Mouse (Mus musculus) urinary bladder, postnatal 36 days (tissue): ENCODE measurements around the gene Raver1.

Source experiments
- DNase-seq, 2 experiments: peaks; one replicate each; pipeline ENCODE4 v3.0.0; 2022; ENCODE audit warnings: low spot score in 2 of 2, mixed read lengths in 1 of 2

Gene Raver1

DNA sequence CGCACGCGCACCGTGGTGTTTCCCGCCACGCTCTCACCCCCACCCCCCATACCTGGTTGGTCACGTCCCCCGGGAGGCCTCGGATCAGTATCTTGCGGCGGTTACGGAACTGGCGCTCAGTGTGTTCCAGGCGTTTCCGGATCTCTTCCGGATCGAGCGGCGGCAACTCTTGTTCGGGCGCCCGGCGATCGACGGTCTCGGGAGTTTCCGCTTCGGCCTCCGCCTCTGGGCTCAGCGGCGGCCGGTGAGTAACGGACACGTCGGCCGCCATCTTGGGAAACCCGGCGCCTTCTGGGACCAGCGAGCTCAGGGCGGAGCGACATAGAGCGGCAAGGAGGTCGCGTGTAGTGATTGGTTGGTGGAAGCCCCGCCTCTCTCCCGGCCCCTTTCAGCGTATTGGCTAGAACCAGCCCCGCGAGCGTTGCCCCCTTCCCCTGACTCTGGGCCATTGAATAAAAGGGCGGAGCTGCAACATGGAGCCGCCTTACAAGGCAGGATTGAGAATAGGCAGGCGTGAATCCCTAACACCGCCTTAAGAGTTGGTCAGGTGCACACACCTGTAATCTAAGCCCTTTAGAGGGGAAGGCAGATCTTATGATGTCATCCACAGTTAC is at the start of gene Raver1, which contains the start of gene Gm38431:
Gene Raver1, minus strand, starts transcription at position 302 of the 614 bp plus-strand sequence.
Gene Gm38431, minus strand, starts transcription at position 291 of the 614 bp plus-strand sequence.
- peak; percentile 94 to 98 for DNase-seq

DNA sequence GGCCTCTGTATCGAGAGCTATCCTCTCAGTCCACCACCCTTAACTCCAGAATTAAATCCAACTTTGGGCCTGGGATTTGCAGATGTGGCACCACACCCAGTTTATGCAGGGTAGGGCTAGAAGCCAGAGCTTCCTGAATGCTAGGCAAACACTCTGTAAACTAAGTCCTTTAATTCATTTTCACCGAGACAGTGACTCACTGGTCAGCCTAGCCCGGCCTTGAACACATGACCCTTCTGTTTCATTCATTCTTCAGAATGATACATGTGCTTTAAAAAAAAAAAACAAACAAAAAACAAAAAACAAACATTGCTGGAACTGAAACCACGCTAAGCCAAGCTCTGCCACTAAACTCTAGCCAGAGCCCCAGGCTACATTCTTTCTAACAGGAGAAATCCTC is 46.6 kb upstream of the Raver1 start:
- DNase-seq, result no peak

DNA sequence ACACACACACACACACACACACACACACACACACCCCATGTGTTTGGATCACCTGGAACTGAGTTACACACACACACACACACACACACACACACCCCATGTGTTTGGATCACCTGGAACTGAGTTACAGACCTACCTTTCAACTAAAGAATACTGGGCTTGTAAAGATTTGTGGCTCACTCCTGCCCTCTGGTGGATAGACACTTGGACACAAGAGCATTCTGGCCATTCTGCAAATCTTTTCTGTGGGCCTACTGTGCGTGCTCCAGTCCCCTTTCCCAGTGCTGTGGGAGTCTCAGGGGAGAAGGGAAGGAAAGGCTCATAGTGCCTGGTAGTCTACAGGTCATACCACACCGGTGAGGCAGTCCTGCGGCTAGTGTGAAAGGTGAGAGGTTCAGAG is 45.4 kb upstream of the Raver1 start:
- peak; percentile 32 to 38 for DNase-seq

DNA sequence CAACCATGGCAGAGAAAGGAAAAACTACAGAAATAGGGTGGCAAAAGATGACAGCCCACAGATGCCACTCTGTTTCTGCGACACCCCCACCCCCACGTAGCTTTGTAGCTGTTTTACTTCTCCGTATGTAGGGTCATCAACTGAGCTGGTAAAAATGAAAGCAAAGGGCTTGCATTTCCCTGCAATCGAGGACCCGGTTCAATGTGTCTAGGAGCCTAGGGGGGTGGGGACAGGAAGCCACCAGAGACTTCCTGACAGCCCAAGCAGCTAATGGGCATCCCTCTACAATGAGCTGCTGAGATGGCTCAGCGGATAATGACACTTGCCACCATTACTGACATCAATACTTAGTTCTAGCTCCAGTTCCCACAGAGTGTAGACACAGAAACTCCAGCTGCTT is 44.6 kb upstream of the Raver1 start:
- DNase-seq, result no peak

GRCm38 (mm10) chr9:21135941-21136381 is 44.2 kb upstream of the Raver1 start:
- DNase-seq, result no peak

- no peak for DNase-seq
Measured at GRCm38 (mm10) chr9:21135329-21135890, 43.6 kb upstream of the Raver1 start.

DNA sequence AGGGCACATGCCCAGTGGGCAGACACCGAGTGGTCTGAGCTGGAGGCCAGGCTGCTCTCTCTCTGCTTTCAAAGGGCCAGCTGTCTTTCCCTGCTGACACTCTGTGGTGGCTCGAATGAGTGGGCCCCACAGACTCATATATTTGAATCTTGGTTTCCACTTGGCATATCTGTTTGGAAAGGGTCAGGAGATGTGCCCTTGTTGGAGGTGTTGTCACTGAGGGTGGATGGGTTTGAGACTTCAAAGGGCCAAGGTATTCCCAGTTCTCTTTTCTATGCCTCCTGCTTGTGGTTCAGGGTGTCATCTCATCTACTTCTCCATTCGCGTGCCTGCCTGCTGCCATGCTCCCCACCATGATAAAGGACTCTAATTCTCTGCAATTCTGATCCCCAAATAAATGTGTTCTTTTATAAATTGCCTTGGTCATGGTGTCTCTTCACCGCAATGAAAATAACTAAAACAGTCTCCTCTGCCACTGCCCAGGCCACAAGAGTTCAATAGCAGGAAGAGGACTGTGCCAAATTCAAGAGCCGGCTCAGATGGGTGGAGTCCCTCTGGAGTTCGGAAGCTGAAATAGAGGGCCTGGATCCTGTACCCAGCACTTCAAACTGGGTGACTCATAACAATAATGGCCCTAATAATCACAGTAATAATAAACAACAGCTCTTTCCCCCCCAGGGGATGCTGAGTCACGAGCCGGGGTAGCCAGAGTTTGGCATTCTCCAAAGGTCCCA is 43.0 kb upstream of the Raver1 start:
- peak in 1 of 2 experiments; percentile 59 for DNase-seq

DNA sequence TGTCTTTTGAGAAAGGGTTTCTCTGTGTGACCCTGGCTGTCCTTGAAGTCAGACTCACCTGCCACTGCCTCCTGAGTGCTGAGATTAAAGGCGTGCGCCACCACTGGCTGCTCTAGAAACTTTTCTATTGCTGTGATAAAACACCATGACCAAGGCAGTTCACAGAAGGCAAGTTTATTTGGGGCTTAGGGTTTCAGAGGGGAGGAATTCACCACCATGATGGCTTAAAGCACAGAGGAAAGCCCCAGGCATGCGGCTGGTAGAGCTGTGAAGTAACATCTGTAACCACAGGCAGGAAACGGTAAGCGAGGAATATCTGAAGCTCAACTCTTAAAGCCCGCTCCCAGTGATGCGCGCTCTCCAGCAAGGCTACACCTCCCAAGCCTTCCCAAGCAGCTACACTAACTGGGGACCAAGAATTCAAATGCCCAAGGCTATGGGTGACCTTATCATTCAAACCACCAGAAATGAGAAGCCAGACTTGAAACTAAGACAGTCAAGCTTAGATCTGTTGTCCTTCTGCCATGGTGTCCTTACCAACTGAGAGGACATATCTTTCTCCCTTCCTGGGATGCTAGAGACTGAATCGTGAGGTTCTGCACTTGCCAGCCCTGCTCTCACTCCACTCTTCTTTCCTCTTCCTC is 41.4 kb upstream of the Raver1 start:
- no peak for DNase-seq

DNA sequence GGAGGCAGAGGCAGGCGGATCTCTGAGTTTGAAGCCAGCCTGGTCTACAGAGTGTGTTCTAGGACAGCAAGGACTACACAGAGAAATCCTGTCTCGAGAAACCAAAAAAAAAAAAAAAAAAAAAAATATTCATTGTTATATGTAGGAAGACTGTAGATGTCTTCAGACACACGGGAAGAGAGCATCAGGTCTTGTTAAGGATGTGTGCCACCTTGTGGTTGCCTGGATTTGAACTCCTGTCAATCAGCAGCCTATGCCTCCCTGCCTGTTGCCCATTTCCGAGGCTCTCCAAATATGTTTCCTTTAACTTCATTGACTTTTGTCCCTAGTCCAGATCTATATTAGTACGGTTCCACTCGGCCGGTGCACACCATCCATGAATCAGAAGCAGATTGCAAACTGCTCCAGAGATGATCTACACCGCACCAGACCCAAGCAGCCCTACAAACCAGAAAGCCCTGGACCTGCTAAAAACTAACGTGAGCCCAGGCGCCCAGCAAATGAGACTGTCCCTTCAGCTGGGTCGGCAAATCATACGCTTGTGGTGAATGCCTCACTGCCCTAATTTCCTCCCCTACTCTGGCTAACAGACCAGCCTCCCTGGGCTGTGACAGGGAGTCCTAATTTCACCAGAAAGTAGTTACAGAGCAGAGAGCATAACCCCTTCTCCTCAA is 40.4 kb upstream of the Raver1 start:
- no peak for DNase-seq

- peak; percentile 85 to 94 for DNase-seq
Measured at GRCm38 (mm10) chr9:21131059-21131956, 39.5 kb upstream of the Raver1 start, which contains the start of gene Tyk2. Gene Tyk2 (minus strand): TSS chr9:21131243.

DNA sequence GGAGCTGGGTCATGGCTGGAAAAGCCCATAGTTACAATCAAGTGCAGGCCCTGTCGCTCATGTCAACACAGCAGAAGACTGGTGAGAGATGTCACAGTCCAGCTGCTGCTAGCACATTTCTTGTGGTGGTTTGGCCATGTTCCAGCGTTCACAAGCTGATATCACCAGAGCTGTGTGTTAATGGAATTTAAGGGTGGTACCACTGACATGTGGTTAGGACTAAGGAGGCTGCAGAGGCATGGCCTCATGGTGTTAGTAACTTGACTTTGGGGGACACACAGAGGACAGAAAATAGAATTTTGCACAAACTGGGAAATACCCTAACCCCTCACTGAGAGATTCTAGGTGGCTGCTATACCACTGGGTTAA is 34.4 kb upstream of the Raver1 start:
- no peak for DNase-seq

GRCm38 (mm10) chr9:21125502-21126258 is 33.9 kb upstream of the Raver1 start:
- DNase-seq, result no peak

DNA sequence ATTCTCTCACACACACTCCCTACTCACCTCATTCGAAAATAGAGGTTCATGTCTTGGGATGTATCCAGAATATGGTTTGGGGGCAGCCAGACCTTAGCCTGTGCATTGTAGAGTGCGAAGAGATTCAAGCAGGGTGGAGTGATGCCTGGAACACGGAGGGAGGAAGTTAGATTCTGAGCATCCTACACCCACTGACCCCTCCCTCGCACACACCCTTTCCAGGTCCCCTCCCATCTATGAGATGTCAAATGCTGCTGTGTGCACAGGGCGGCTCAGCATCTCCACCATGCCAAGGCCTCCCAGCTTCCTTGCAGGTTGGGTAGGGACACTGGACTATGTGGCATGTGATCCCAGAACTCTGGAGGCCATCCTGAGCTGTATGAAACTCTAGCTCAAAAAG is 33.0 kb upstream of the Raver1 start:
- DNase-seq, result no peak

GRCm38 (mm10) chr9:21121483-21121882 is 29.7 kb upstream of the Raver1 start:
- DNase-seq, result no peak

DNA sequence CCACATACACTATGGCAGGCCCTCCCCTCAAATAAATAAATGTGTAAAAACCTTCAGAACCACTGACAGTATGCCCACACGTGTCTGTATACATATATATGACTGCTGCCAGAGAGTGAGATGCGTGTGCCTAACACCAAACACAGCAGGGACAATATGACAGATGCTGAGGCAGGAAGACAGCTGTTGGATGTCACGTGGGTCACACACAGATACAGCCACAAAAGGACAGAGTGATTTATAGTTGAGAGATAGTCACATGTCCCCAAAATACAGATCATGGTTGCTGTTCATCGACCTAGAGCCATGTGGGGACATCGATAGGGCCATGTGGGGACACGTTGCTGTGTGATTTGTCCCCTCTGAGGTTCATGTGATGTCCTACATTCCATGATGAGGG is 25.3 kb upstream of the Raver1 start:
- no peak for DNase-seq

GRCm38 (mm10) chr9:21115105-21115504 is 23.3 kb upstream of the Raver1 start:
- DNase-seq, result no peak

DNA sequence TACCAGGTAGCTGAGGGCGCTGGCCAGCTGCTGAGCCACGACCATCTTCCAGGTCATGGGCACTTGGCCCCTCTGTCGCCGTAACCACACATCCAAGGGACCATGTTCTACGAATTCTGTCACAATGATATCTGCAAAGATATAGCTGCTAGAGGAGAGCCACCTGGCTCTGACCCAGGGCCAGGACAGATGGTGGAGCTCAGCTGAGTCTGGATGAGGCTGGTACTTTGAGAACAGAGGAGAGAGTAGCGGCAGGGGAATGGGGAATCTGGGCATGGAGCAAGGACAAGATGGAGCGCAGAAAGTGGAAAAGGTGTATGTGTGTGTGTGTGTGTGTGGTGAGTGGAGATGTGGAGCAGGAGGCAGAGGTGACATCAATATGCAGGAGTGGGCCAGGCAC is 22.4 kb upstream of the Raver1 start:
- no peak for DNase-seq

GRCm38 (mm10) chr9:21113751-21114150 is 21.9 kb upstream of the Raver1 start:
- DNase-seq, result no peak

GRCm38 (mm10) chr9:21107607-21108237 is 15.9 kb upstream of the Raver1 start:
- no peak for DNase-seq
